Mouse (Mus musculus) layer of hippocampus, postnatal 10 days (tissue): ENCODE data around the gene Casd1. TPM values are rescaled to one million over a fixed set of nuclear protein-coding genes. Genes with fewer than 3 reads are reported as not detected.

Experiments used
- total RNA-seq, 2 experiments: library from RNA; stranded (reverse); gene quantifications; 2 replicates each; pipeline ENCODE4 v1.2.3; 2021

Gene Casd1
- total RNA-seq, 2 experiments from 2014 or later: 48.5 to 57.9 TPM

Other genes starting within 250 kb of the Casd1 start
- 10 to 100 TPM; 54.7 to 57.1 TPM for gene Col1a2, start 96.0 kb upstream of the Casd1 start, total RNA-seq
- gene Sgce, start 146.4 kb downstream of the Casd1 start, total RNA-seq: 10 to 100 TPM; 25.9 to 27.3 TPM
- 1 to 10 TPM; 7.9 to 9.6 TPM for gene Peg10, start 146.5 kb downstream of the Casd1 start, total RNA-seq